Mouse (Mus musculus): Measurements from ENCODE around the gene Get4.

Gene Get4

DNA sequence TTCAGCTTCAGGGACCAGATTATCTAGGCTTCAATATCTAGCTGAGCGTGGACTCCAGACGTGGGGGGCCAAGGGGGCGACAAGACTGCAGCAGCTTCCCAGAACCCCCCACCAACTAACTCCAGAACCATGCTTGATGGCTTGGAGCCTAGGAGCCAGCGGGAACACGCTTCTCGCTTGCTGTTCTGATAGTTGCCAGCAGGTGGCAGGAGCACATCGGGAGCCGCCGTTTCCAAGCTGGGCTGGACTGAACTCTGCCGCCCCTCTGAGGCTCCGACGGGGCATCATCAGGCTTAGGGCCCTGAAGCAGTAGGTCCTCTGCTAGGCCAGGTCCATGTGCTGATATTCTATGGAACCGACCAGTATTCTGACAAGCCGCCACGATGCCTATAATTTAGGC, 30.1 kb downstream of the Get4 start:
- DNase-seq (ENCODE audit: low spot score in 2 of 2) = peak; percentile 58 to 79

DNA sequence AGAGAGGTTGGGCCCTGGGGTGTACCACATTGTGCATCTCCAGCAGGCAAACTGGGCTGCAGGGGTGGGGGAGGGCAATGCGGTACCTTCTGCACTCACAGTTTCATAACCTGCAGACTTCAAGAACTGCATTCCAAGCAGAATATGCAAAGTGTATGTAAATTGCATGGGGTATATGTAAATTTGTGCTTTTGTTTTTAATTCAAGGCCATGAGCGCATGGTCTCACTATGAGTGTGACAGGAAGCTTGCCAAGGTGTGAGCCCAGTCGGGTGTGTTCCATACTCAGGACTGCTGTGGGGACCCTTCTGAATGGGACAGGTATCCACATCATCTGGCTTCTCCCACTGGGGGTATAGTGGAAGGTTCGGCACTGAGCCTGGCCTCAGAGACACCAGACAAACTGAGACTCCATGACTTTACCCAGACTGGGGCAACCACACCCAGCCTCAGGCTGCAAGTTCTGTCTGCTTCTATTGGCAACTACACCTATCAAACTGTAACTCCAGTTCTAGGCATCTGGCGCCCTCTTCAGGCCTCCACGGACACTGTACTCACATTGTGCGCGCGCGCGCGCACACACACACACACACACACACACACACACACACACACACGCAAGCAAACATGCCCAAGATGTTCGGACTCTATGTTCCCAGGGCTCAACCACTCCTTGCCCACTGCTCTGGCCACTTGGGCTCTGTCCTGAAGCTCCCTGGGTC, 31.5 kb downstream of the Get4 start:
- DNase-seq (ENCODE audit: low spot score in 2 of 2) = no peak

DNA sequence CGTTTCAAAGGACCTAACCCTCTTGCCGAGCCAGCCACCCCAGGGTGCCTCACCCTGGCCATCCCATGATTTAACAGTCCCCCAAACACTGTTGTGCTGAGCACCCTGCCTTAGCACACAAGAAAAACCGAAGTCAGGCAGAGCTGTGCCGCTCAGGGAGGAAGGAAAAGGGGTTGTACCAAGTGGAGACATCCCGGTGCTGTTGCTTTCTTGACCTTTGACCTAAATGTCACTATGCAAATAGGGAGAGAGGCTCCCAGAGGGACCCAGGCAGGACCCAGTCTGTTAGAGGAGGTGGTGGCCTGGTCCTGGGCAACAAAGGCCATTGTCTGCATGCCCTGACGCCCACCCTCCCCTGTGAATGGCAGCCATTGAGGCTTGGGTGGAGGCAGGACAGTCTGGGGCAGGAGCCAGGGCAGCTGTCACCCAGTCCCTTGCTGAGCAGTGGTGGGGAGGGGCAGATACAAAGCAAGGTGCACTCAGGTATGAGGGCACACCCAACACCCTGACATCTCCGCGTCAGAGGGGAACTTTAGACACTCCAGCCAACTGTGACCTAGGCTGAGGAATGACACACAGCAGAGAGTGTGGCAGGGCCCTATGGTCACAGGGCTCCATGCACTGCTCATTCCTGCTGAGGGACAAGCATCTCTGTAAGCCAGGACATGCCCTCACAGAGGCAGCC, 33.4 kb downstream of the Get4 start:
- peak in 1 of 2 experiments; percentile 3 for DNase-seq (ENCODE audit: low spot score in 2 of 2)

DNA sequence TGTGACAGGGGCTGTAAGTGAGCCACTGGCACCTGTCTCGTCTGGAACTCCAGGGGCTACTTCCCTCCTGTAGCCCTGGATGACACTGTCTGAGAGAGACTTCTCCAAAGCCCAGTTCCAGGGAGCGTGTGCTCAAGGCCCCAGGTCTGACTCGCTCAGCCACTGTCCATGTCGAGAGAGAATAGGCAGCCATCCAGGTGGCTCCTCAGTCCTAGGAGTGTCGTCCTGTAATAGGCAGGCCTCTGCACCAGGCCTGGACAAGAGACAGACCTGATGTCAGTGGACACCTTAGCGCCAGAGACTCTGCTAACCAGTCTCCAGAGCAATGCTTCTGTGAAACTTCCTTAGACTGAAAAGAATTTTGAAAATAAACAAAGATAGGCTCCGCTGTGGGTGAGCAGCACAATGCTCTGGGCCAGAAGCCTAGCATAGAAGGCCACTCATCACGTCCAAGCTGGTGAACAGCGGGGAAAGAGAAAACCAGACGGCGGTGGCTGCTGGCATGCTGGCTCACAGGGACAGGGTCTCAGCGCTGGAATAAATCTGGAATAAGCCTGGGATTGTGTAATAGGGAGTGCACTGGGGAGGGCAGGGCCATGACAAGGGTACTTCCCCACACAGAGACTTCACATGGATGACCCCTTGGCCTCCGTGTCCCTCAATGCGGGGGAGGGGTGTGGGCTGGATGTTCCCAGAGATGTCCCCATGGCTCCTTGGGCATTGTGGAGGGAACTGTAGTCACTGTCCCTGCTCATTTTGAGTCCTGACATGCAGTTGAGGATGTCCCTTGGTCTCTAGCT, 34.2 kb downstream of the Get4 start:
- DNase-seq (ENCODE audit: low spot score in 2 of 2) = peak in 1 of 2 experiments; percentile 3

DNA sequence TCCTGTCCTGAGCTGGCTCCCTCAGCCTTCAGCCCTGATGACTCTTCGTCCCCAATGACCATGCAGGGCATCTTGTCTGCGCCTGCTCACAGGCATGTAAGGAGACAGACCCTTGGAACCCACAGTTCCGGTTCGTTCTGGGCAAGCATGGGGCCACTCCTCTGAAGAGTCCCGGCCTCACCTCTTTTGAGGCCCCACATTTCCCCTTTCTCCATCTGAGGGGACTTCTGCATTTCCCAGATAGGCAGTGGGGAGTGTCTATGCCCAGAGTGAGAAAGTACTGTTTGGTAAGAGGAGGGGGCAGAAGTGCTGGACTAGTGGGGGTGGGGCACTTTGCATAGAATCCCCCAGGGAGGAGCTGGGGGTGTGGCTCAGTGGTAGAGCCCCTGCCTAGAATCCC, 35.0 kb downstream of the Get4 start:
- DNase-seq (ENCODE audit: low spot score in 2 of 2) = no peak

DNA sequence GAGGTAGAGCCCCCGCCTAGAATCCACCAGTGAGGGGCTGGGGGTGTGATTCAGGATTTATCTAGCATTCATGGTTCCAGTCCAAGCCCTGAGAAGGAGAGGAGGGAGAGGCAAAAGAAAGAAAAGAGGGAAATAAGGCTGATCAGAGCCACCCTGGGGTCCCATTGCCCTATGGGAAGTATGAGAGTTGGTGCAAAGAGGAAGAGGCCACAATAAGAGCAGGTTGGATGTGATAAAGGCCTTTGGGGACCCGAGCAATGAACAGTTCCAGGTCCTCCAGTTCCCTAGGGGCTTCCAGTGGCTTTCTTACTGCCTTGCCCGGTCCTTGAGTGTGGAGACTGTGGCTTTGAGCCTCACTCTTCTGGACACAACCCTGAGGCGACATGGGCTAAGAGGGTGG, 35.7 kb downstream of the Get4 start:
- no peak for DNase-seq (ENCODE audit: low spot score in 2 of 2)

DNA sequence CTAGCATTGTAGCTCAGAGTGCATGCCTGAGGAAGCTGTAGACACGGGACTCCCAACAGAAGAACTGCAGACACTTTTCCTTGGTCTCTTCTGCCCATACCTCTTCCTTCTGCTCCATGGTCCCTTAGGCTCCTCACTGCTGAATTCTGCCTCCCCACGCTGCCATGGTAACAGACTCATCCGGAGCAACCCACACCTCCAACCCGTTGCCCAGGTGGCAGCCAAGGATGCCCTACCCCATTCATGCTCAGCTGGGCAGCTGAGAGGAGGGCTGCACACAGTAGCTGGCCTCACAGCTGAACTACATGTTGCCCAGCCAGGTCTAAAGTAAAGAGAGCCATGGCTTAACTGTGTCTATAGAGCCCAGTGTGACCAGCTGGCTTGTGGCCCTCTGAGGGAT, 36.5 kb downstream of the Get4 start:
- DNase-seq (ENCODE audit: low spot score in 2 of 2) = no peak

DNA sequence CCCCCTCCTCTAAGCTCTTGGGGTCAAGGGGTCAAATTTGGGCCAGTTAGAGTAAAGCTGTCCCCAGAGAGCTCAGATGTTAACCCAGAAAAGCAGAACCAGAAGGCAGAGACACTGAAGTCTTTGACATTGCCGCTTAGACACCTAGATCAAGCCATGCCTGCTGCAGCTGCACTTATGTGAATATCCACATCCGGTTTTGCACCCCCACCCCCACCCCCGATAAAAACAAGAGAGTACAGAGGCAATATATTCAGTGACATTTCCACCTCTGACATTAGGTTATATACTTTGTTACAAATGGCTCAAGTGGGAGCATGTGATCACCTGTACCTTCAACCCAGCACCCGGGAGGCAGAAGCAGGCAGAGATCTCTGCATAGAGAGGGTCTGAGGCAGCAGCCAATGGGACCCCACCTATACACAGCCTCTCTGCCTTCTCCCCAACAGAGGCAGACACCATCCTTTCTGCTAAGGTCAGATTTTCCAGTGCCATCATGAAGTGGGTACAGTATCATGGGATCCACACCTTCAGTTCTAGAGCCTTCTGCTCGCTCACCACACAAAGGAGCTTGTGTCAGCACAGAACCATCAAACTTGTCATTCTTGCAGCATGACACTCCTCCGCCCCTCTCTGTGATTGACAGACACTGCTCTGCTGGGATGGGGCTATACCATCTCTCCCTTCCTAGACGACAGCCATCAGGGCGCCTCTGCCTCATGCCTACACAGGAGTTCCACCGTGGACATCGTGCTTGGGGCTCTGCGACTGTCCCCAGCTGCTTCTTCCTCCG, 38.5 kb downstream of the Get4 start:
- DNase-seq (ENCODE audit: low spot score in 2 of 2) = no peak

DNA sequence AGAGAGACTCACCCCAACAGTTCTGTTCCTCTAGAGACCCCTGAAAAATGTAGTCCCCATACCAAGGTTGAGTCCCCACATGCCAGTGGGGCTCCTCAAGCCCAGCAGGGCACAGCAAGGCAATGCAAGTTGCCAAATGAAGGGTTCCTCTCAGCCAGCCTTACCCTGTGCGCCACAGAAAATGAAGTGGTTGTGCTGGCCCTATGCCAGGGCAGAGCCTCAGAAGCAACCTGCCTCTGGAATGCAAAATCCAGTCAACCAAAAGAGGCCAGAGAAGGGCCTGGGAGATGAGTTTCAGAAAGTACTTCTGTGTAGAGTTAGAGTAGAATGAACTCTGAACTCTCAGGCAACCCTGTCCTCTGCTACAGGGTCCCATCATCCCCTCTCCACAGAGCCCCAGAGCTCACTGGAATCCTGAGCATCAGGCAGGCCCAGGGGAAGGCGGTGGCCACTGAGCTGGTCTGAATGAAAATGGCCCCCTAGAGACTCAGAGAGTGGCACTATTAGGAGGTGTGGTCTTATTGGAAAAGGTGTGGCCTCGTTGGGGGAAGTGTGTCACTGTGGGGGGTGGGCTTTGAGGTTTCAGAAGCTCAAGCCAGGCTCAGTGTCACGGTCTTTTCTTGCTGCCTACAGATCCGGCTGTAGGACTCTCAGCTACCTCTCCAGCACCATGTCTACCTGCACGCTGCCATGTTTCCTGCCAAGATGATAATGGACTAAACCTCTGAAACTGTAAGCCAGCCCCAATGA, 39.9 kb downstream of the Get4 start:
- DNase-seq (ENCODE audit: low spot score in 2 of 2) = no peak

DNA sequence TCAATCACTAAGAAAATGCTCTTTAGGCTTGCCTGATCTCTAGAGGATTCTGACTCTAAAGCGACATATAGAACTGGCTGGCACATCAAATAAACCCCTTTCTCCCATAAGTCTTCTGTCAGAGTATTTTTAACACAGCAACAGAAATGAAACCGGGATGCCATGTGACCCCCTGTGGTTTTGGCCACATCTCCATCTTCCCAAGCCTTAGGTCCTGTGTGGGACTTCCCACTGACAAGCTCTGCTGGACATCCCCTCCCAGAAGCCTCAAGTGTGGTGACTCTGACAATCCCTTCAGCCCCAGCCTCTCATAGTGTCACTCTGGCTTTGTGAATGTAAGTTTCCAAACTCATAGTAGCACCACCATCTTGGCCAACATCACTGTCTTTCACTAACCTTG, 42.0 kb downstream of the Get4 start:
- DNase-seq (ENCODE audit: low spot score in 2 of 2) = no peak

DNA sequence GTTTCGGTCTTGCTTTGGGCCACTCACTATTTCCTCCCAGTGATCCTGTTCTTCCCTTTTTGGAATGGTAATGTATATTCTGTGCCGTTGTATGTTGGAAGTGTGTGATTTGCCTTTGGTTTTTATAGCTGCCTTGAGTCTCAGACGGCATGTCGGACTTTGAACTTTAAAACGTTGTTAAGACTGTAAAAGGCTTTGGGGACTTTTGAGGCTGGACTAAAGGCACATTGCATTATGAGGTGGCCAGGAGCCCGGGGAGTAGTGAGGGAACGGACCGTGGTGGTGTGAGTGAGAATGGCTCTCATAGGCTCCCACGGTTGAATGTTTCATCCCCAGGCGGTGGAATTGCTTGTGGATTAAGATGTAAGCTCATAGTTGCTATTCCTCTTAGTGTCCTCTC, 45.0 kb downstream of the Get4 start:
- no peak for DNase-seq (ENCODE audit: low spot score in 2 of 2)

DNA sequence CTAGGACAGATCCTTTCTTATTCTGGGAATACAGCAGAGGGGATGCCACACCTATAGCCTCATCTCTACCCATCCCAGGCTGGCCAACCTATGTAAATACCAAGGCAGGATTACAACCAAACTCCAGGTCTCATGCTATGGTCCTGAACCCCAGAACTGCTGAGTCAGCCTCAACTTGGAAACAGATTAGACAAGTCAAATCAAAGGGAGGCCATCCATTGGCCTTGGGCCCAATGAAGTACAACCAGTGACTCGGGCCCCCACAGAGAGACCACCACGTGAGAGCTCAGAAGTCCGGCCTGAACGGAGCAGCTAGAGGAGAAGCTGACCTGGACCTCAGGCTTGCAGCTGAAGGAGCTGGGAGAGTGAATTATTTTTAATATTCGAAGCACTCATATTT, 45.6 kb downstream of the Get4 start:
- DNase-seq (ENCODE audit: low spot score in 2 of 2) = no peak

DNA sequence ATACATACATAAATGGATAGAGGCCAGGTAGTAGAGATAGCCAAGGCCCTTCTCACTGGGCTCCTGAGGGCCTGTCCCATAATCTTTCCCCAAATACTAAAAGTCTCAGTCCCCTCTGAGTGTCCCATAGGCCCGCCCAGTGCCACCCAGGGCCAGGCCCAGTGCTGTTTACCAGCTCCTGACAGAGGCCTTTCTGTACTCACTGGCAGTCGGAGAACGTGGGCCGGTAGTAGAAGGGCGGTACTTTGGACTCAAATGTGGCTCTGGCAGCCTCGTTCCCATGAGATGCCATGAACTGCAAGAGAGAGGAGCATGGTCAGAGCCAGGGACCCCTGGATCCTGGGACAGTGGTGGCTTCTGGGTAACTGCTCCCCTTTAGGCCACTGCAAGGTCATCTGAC, 50.0 kb downstream of the Get4 start:
- no peak for DNase-seq (ENCODE audit: low spot score in 2 of 2)

DNA sequence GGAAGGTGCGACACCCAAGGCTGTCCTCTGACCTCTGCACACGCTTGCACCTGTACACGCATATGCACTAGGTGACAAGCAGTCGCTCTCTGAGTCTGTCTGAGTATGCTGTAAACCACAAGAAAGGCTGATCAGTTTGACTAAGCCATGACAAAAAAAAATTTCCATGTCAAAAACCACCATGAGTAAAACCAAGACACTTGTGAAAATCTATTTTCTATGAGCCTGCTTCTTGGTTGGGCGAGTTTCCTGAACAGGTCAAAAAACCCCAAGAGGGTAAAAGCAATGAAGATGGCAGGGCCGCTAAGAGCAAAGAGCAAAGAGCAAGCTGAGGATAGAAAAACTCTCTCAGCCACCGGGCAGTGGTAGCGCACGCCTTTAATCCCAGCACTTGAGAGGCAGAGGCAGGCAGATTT, 51.5 kb downstream of the Get4 start:
- no peak for DNase-seq (ENCODE audit: low spot score in 2 of 2)

DNA sequence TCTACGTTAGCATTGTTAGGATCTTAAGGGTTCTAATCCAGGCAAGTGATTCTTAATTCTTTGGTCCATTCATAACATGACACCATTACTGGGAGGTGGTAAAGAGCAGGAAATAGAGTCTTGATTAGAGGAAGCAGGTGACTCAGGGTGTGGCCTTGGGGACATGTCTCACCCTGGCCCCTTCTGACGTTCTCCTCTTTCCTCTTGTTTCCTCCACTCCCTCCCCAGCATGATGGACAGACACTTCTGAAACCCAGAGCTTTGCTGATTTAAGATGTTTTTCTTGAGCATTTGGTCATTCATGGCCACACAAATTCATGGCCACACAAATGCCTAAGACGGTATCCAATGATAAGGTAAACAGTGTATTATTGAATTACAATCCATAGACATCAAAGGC, 57.8 kb downstream of the Get4 start:
- no peak for DNase-seq (ENCODE audit: low spot score in 2 of 2)

DNA sequence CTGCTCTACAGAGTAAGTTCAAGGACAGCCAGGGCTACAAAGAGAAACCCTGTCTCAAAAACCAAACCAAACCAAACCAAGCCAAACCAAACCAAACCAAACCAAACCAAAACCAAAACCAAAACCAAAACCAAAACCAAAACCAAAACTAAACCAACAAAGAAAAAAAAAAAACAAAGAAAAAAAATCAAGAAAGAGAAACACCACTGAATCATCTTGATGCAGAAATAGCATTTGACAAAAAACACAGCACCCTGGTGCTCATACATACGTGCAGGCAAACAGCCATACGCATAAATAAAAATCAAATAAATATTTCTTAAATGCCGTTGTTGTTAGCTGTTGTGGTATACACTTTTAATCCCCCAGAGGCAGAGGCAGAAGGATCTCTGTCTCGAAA, 58.4 kb downstream of the Get4 start:
- no peak for DNase-seq (ENCODE audit: low spot score in 2 of 2)

DNA sequence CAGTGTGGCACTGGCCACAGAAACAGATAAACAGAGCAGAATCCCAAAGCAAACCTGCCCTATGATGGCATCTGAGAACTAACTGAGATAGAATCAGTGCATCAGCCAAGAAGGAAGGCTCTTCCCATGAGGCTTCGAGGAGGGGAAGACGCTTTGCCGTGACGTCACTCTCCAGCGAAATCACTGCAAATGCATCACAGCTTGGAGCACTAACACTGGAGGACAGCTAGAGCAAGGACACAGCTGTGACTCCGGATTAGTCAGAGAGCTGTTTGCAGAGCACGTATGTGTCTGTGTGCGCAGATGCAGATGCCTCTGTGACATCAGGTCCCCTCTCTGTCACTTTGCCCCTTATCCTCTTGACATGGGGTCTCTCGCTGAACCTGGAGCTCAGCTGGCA, 59.7 kb downstream of the Get4 start:
- no peak for DNase-seq (ENCODE audit: low spot score in 2 of 2)

DNA sequence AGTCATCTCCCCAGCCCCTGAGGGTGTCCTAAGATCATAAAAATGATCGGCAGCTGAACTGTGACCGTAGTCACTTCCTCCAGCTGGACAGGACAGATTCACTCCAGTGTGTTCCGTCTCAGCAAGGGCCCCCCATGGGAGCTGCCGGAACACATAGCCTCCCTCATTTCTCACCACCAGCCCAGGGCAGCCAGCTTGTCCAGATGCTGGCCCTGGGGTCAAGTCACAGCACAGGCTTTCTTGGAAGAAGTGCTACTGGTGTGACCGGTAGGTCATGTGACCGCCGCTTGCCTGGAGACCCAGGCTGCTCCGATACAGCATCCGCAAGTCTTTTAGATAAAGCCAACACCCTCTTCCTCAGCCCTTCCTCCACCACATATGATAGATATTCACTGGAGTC, 61.4 kb downstream of the Get4 start:
- DNase-seq (ENCODE audit: low spot score in 2 of 2) = no peak

DNA sequence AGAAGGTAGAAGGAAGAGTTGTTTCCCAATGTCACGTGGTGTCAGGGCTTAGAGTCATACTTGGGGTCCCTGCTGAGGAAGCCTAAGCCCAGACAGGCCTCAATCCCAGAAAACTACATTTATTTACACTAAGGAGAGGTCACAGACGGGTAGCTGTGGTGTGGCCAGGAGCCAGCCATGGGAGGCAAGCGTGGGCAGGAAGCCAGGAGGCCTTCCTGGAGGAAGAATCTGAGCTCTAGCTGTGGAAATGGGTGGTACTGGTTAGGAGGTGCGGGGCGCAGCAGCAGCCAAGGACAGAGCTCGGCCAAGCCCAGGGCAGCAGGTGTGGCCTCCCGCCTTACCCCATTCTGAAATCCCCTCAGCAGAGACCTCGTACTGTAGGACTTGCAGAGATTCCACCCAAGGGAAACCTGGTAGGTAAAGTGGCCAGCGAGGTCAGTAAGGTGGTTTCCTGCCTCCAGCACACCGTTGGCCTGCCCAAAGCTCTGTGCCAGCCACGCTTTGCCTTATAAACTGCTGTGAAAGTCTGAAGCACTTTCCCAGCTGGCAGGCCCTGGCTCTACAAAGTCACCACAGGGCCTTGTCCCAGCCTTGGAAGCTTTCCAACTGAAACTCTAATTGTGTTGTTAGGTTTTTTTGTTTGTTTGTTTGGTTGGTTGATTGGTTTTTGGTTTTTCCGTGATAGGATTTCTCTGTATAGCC, 63.0 kb downstream of the Get4 start:
- no peak for DNase-seq (ENCODE audit: low spot score in 2 of 2)

DNA sequence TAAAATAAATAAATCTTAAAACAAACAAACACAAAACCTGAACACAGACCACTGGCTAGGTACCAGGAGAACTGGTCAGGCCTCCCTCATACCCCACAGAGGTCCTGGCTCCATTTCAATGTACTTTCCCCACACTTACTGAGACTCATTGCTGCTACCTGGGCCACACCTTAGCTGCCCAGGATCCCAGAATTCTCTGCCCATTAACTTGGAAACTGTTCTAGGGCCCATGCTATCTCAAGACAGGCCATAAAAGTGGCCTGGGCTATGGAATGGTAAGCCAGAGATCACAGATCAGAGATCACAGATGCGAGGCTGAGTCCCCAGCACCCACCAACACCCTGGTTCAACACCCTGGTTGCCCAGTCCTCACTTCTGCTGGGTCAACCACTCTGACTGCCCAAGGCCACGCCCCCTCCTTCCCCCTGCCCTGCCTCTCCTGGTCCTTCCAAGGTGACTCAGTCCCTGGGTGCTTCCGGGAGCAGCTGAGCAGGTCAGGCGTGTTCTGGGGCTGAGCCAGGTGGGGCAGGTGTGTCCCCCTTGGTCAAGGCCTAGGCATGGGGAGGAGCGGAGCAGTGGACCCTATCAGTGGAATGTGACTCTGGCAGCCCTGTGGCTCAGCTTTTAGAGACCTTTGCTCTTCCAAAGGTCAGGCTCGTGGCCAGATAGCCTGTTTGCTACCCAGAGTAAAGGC, 65.0 kb downstream of the Get4 start:
- DNase-seq (ENCODE audit: low spot score in 2 of 2) = no peak
